Mouse (Mus musculus) brown adipose tissue, adult 24 weeks (tissue): Measurements from ENCODE around the gene Nelfe. TPM values are rescaled to one million over a fixed set of nuclear protein-coding genes. Genes with fewer than 3 reads are reported as not detected.

Experiments used
- polyA plus RNA-seq: library from polyadenylated mRNA; stranded (reverse); fragments of >200 nt; gene quantifications from 2 replicates; pipeline ENCODE4 v1.2.4, GENCODE M21; 2012; ENCODE audit not compliant: missing spikeins, insufficient read depth, insufficient read length

Nelfe gene
- polyA plus RNA-seq, 1 experiment: 41.5 TPM

Other genes starting within 250 kb of the Nelfe start
- gene Rnf5, start 246.7 kb upstream of the Nelfe start, polyA plus RNA-seq: 104 and 110 TPM in 2 replicates
- 89.0 and 120 TPM in 2 replicates for gene Agpat1, start 246.1 kb upstream of the Nelfe start, polyA plus RNA-seq
- 1.4 TPM in 1 of 2 replicates, not detected in the other for gene Egfl8, start 234.4 kb upstream of the Nelfe start, polyA plus RNA-seq
- gene Ppt2, start 221.9 kb upstream of the Nelfe start, polyA plus RNA-seq: 30.2 and 32.3 TPM in 2 replicates
- not detected in 2 replicates for gene Prrt1, start 220.9 kb upstream of the Nelfe start, polyA plus RNA-seq
- gene Fkbpl, start 205.6 kb upstream of the Nelfe start, polyA plus RNA-seq: 11.1 and 26.4 TPM in 2 replicates
- 16.2 and 17.1 TPM in 2 replicates for gene Atf6b, start 203.2 kb upstream of the Nelfe start, polyA plus RNA-seq
- 9.7 and 10.1 TPM in 2 replicates for gene Tnxb, start 179.9 kb upstream of the Nelfe start, polyA plus RNA-seq
- gene C4b, start 106.5 kb upstream of the Nelfe start, polyA plus RNA-seq: 17.7 and 28.0 TPM in 2 replicates
- gene Cyp21a1, start 45.8 kb upstream of the Nelfe start, polyA plus RNA-seq: not detected in 2 replicates
- 18.5 and 20.3 TPM in 2 replicates for gene Stk19, start 13.4 kb upstream of the Nelfe start, polyA plus RNA-seq
- gene Dxo, start 13.4 kb upstream of the Nelfe start, polyA plus RNA-seq: 15.3 and 17.2 TPM in 2 replicates
- 15.1 and 24.6 TPM in 2 replicates for gene Skiv2l, start 181 bp upstream of the Nelfe start, polyA plus RNA-seq
- gene Cfb, start 12.1 kb downstream of the Nelfe start, polyA plus RNA-seq: 29.3 and 35.1 TPM in 2 replicates
- 3.0 and 3.3 TPM in 2 replicates for gene Zbtb12, start 29.1 kb downstream of the Nelfe start, polyA plus RNA-seq
- gene Gm20547, start 31.7 kb downstream of the Nelfe start, polyA plus RNA-seq: not detected in 2 replicates
- 6.0 and 12.4 TPM in 2 replicates for gene C2, start 47.9 kb downstream of the Nelfe start, polyA plus RNA-seq
- gene Ehmt2, start 48.1 kb downstream of the Nelfe start, polyA plus RNA-seq: 27.4 and 30.6 TPM in 2 replicates
- gene Slc44a4, start 64.1 kb downstream of the Nelfe start, polyA plus RNA-seq: not detected in 2 replicates
- 9.1 and 10.2 TPM in 2 replicates for gene Neu1, start 80.9 kb downstream of the Nelfe start, polyA plus RNA-seq
- 5.2 and 26.8 TPM in 2 replicates for gene Hspa1b, start 108.8 kb downstream of the Nelfe start, polyA plus RNA-seq
- gene Gm20481, start 119.5 kb downstream of the Nelfe start, polyA plus RNA-seq: not detected in 2 replicates
- gene Hspa1a, start 121.8 kb downstream of the Nelfe start, polyA plus RNA-seq: 6.3 and 18.9 TPM in 2 replicates
- 0.48 and 0.71 TPM in 2 replicates for gene Hspa1l, start 122.3 kb downstream of the Nelfe start, polyA plus RNA-seq
- 22.4 and 29.8 TPM in 2 replicates for gene Lsm2, start 131.5 kb downstream of the Nelfe start, polyA plus RNA-seq
- 12.7 and 14.2 TPM in 2 replicates for gene Vars, start 150.6 kb downstream of the Nelfe start, polyA plus RNA-seq
- not detected in 2 replicates for gene Vwa7, start 166.2 kb downstream of the Nelfe start, polyA plus RNA-seq
- gene Sapcd1, start 177.6 kb downstream of the Nelfe start, polyA plus RNA-seq: not detected in 2 replicates
- not detected in 2 replicates for gene Msh5, start 196.4 kb downstream of the Nelfe start, polyA plus RNA-seq
- 13.6 and 16.8 TPM in 2 replicates for gene Clic1, start 199.6 kb downstream of the Nelfe start, polyA plus RNA-seq
- gene Ddah2, start 208.6 kb downstream of the Nelfe start, polyA plus RNA-seq: 9.4 and 11.6 TPM in 2 replicates
- not detected in 2 replicates for gene Ly6g6c, start 215.0 kb downstream of the Nelfe start, polyA plus RNA-seq
- gene Mpig6b, start 215.8 kb downstream of the Nelfe start, polyA plus RNA-seq: not detected in 2 replicates
- not detected in 2 replicates for gene Ly6g6e, start 226.5 kb downstream of the Nelfe start, polyA plus RNA-seq
- gene Ly6g6d, start 227.7 kb downstream of the Nelfe start, polyA plus RNA-seq: 3.0 TPM in 1 of 2 replicates, not detected in the other
- gene Ly6g6f, start 235.2 kb downstream of the Nelfe start, polyA plus RNA-seq: not detected in 2 replicates
- gene Abhd16a, start 238.9 kb downstream of the Nelfe start, polyA plus RNA-seq: 43.3 and 44.8 TPM in 2 replicates